Mouse (Mus musculus) heart, postnatal 0 days (tissue): ENCODE data around the gene Arhgap8.

ENCODE experiments used
- CTCF ChIP-seq: IDR thresholded peaks from 2 replicates; pipeline ENCODE4 v1.5.1; 2016; ENCODE audit warnings: antibody characterized with exemption, control low read depth, low read depth
- EP300 ChIP-seq: IDR thresholded peaks from 2 replicates; pipeline ENCODE4 v1.6.1; 2016; ENCODE audit warnings: antibody characterized with exemption, low read depth

GRCm38 (mm10) chr15:84738246-84738645 lies 18.4 kb downstream of the Arhgap8 start:
- TF ChIP-seq CTCF (no peak), EP300 (no peak)
